Mouse (Mus musculus): ENCODE measurements around the gene Fat4.
A peak's percentile ranks its signal among the peaks of the same experiment; 100 is the strongest.

The Fat4 gene

GRCm38 (mm10) chr3:38967480-38967879 lies 80.7 kb downstream of the Fat4 start:
- DNase-seq (ENCODE audit: low spot score) = no peak

- DNase-seq (ENCODE audit: low spot score) = no peak
These were observed 99.6 kb downstream of the Fat4 start for GRCm38 (mm10) chr3:38986379-38986778.

GRCm38 (mm10) chr3:38989181-38989580 lies 102.4 kb downstream of the Fat4 start:
- no peak for DNase-seq (ENCODE audit: low spot score)

- no peak for DNase-seq (ENCODE audit: low spot score)
These were observed 113.3 kb downstream of the Fat4 start for GRCm38 (mm10) chr3:39000011-39000410.

GRCm38 (mm10) chr3:39010544-39010943 lies 123.8 kb downstream of the Fat4 start:
- DNase-seq (ENCODE audit: low spot score) = peak; percentile 8

- no peak for DNase-seq (ENCODE audit: low spot score)
These were observed 130.9 kb downstream of the Fat4 start for GRCm38 (mm10) chr3:39017633-39018032.

- DNase-seq (ENCODE audit: low spot score) = no peak
These were observed 149.4 kb downstream of the Fat4 start for GRCm38 (mm10) chr3:39036113-39036512.

- DNase-seq (ENCODE audit: low spot score) = no peak
These were observed 159.7 kb downstream of the Fat4 start for GRCm38 (mm10) chr3:39046425-39046824.

- DNase-seq (ENCODE audit: low spot score) = no peak
These were observed 161.0 kb downstream of the Fat4 start for GRCm38 (mm10) chr3:39047621-39048303.

GRCm38 (mm10) chr3:39048304-39048667 lies 161.5 kb downstream of the Fat4 start:
- DNase-seq (ENCODE audit: low spot score) = no peak

GRCm38 (mm10) chr3:39050130-39050529 lies 163.4 kb downstream of the Fat4 start:
- no peak for DNase-seq (ENCODE audit: low spot score)

- DNase-seq (ENCODE audit: low spot score) = peak; percentile 89
These were observed 166.3 kb downstream of the Fat4 start for GRCm38 (mm10) chr3:39053072-39053471.
